Comparison of ENCODE assay signal across 24 mouse cellular contexts in the genomic region with DNA sequence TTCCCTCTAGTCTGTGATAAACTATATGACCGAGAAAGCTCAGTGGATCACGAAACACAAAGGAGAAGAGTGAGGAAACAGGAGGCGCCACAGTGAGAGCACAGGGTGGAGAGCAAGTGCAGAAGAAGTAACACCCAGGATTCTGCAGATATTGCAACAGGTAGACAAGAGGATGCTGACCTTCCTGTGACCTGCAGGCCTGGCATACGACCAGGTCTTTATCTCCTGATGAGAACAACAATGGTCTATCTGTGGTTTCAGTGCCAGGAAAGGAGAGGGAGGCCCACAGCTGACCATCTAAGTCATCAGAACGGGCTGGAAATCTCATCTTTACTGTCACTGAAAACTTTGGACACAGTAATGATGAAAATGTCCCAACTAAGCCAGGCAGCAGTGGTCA.
"Had no signal": no experiment of that assay in that cellular context is flagged by ENCODE, and none has a peak within 500 bp of the region (broad histone marks: within the 10 kb centered on the region; RNA-seq: fewer than 3 reads in every experiment).

No protein-coding gene starts in this region.

- DNase-seq: gastrocnemius, adult 2 months; gastrocnemius, postnatal 10 days; gastrocnemius, postnatal 25 days; heart, postnatal 10 days; kidney, adult 18-20 months; kidney, adult 8-10 months; kidney, postnatal 10 days; kidney, postnatal 25 days; kidney, postnatal 4 days; left cerebral cortex, postnatal 4 days; lung, adult 18-20 months had no signal

- H3K4me1 ChIP-seq: hindbrain, embryonic 10.5 days; hindbrain, embryonic 12.5 days; intestine, embryonic 15.5 days; limb, embryonic 13.5 days; limb, embryonic 15.5 days had no signal

- H3K9me3 ChIP-seq: hindbrain, embryonic 10.5 days; intestine, embryonic 15.5 days; limb, embryonic 13.5 days; limb, embryonic 15.5 days had no signal

- H3K4me3 ChIP-seq: gastrocnemius, adult 2 months; hindbrain, embryonic 10.5 days; hindbrain, embryonic 12.5 days; intestine, embryonic 15.5 days; layer of hippocampus, adult 2 months; left cerebral cortex, adult 2 months; limb, embryonic 13.5 days; limb, embryonic 15.5 days had no signal

- H3K27ac ChIP-seq: gastrocnemius, adult 2 months; hindbrain, embryonic 10.5 days; hindbrain, embryonic 12.5 days; hindbrain, embryonic 14.5 days; intestine, embryonic 15.5 days; layer of hippocampus, adult 2 months; left cerebral cortex, adult 2 months; limb, embryonic 13.5 days; limb, embryonic 15.5 days; liver, embryonic 14.5 days had no signal

- ATAC-seq: hindbrain, embryonic 16.5 days; inflammation-experienced regulatory T-cells, adult 6 months; intestine, embryonic 15.5 days; intestine, postnatal 0 days had no signal

- H3K4me2 ChIP-seq: hindbrain, embryonic 12.5 days; hindbrain, embryonic 14.5 days; intestine, embryonic 15.5 days; limb, embryonic 13.5 days; limb, embryonic 15.5 days; liver, embryonic 11.5 days had no signal

- H3K9ac ChIP-seq: hindbrain, embryonic 12.5 days; hindbrain, embryonic 14.5 days; intestine, embryonic 15.5 days; limb, embryonic 13.5 days; limb, embryonic 15.5 days; liver, embryonic 14.5 days had no signal

- H3K36me3 ChIP-seq: intestine, embryonic 15.5 days; limb, embryonic 15.5 days had no signal

- H3K27me3 ChIP-seq: hindbrain, embryonic 12.5 days; intestine, embryonic 15.5 days; limb, embryonic 13.5 days; limb, embryonic 15.5 days had no signal
